Mouse (Mus musculus) lung, adult 2 months (tissue): ENCODE data around the gene Fshr.

Source experiments
- CTCF ChIP-seq: fragments of 200-500 bp; IDR thresholded peaks from 2 replicates; pipeline ENCODE4 v1.5.1; 2011; ENCODE audit warnings: mild to moderate bottlenecking, low read length, control low read depth; ENCODE audit not compliant: insufficient read depth
- POLR2A ChIP-seq: fragments of 200-500 bp; IDR thresholded peaks from 2 replicates; pipeline ENCODE4 v1.6.1; 2011; ENCODE audit warnings: low read depth, mild to moderate bottlenecking, control low read depth, low read length, borderline replicate concordance; ENCODE audit errors: extremely low read depth

DNA sequence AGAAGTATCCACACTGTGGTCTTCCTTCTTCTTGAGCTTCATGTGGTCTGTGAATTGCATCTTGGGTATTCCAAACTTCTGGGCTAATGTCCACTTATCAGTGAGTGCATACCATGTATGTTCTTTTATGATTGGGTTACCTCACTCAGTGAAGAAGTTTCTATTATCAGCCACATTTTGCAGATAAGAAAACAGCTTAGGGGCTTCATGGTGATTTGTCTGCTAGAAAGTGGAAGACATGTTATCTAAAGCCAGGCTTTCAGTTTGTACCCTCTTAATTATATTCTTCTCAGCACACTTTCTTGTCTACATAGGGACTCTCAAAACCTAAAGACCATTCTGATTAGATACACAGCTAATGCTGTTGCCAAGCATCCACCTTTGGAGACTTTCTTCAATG, 165.8 kb downstream of the Fshr start:
- no peak for TF ChIP-seq CTCF
- TF ChIP-seq POLR2A = no peak
